9 mouse cellular contexts compared by ENCODE assay signal in the genomic region with DNA sequence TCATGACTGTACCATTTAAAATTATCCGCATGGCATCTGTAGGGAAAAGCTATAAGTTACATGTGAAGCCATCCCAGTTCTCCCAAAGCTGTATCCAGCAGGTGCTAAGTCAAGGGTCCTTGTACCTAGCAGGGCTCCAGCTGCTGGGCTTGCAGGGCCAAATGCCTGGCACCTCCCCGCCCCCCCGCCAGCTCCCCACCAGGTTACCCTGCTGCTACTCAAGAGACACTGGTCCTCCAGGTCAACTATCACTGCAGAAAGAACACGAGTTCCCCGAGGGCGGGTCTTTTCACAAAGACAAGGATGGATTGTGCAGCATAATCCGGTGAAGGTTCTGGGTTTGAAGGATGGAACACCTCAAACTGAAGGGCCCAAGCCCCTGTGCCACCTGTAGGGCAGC. TPM values are rescaled to one million over a fixed set of nuclear protein-coding genes. Genes with fewer than 3 reads are reported as not detected.
DNase-seq lines count a peak whose midpoint lies in the region; ATAC-seq and TF ChIP-seq lines count a peak whose summit lies in the region.
"Had no signal": no experiment of that assay in that cellular context is flagged by ENCODE, and none has a peak within 500 bp of the region (broad histone marks: within the 10 kb centered on the region; RNA-seq: fewer than 3 reads in every experiment).

No protein-coding gene starts in this region.

- no peak overlapping the region for H3K27ac ChIP-seq in heart, embryonic 15.5 days
- H3K27ac ChIP-seq in embryonic facial prominence, embryonic 11.5 days (replicated peaks; ENCODE audit: low read depth, low read length): no peak overlapping the region
- no peak overlapping the region; the same call in 1 of the 2 replicates for H3K27ac ChIP-seq in hindbrain, embryonic 16.5 days (ENCODE audit: low read depth, low read length)
- 0 out of 2 replicates have a peak overlapping the region, but pooled peaks have one; percentile 6 for H3K27ac ChIP-seq in midbrain, postnatal 0 days (ENCODE audit: low read depth, low read length)
- H3K27ac ChIP-seq: macrophage had no signal

- H3K9me3 ChIP-seq in heart, embryonic 15.5 days (replicated peaks): no peaks in the 10 kb centered on the region
- H3K9me3 ChIP-seq in embryonic facial prominence, embryonic 11.5 days (replicated peaks; ENCODE audit: control insufficient read depth, low read length): no peaks in the 10 kb centered on the region
- H3K9me3 ChIP-seq in hindbrain, embryonic 16.5 days (ENCODE audit: control insufficient read depth, low read length): 0 out of 2 replicates have a peak, but pooled peaks cover 2% of the 10 kb centered on the region
- H3K9me3 ChIP-seq in midbrain, postnatal 0 days (ENCODE audit: low read length): no peaks in the 10 kb centered on the region

- H3K9ac ChIP-seq in heart, embryonic 15.5 days: no peak overlapping the region
- no peak overlapping the region for H3K9ac ChIP-seq in embryonic facial prominence, embryonic 11.5 days (replicated peaks; ENCODE audit: low read length)
- peak overlapping the region; percentile 87 for H3K9ac ChIP-seq in hindbrain, embryonic 16.5 days (ENCODE audit: low read depth, low read length)
- peak overlapping the region; percentile 75; the same call in 1 of the 2 replicates for H3K9ac ChIP-seq in midbrain, postnatal 0 days (replicated peaks; ENCODE audit: low read length, poor library complexity, severe bottlenecking)

- H3K4me3 ChIP-seq in heart, embryonic 15.5 days: peak overlapping the region; percentile 65
- no peak overlapping the region; the same call in 1 of the 2 replicates for H3K4me3 ChIP-seq in embryonic facial prominence, embryonic 11.5 days (ENCODE audit: low read depth, low read length)
- H3K4me3 ChIP-seq in hindbrain, embryonic 16.5 days (ENCODE audit: low read length): peak overlapping the region; percentile 83
- peak overlapping the region; percentile 78 for H3K4me3 ChIP-seq in midbrain, postnatal 0 days (ENCODE audit: low read depth, low read length)

- H3K36me3 ChIP-seq in heart, embryonic 15.5 days: no peaks in the 10 kb centered on the region
- H3K36me3 ChIP-seq in embryonic facial prominence, embryonic 11.5 days (replicated peaks; ENCODE audit: control insufficient read depth, insufficient read depth, low read depth, low read length): no peaks in the 10 kb centered on the region
- no peaks in the 10 kb centered on the region for H3K36me3 ChIP-seq in hindbrain, embryonic 16.5 days (ENCODE audit: control insufficient read depth, insufficient read depth, low read length)
- no peaks in the 10 kb centered on the region for H3K36me3 ChIP-seq in midbrain, postnatal 0 days (ENCODE audit: insufficient read depth, low read length)

- H3K27me3 ChIP-seq in heart, embryonic 15.5 days: peaks cover 67% of the 10 kb centered on the region
- peaks cover 21% of the 10 kb centered on the region for H3K27me3 ChIP-seq in embryonic facial prominence, embryonic 11.5 days (ENCODE audit: control insufficient read depth, insufficient read depth, low read length)
- peaks cover 9% of the 10 kb centered on the region; the same call in 1 of the 2 replicates for H3K27me3 ChIP-seq in hindbrain, embryonic 16.5 days (replicated peaks; ENCODE audit: control insufficient read depth, insufficient read depth, low read length)
- H3K27me3 ChIP-seq in midbrain, postnatal 0 days (ENCODE audit: insufficient read depth, low read length): no peaks in the 10 kb centered on the region

- H3K4me2 ChIP-seq in heart, embryonic 15.5 days: peak overlapping the region; percentile 98
- peak overlapping the region; percentile 99; the same call in 1 of the 2 replicates for H3K4me2 ChIP-seq in embryonic facial prominence, embryonic 11.5 days (ENCODE audit: low read depth, low read length)
- peak overlapping the region; percentile 92 for H3K4me2 ChIP-seq in hindbrain, embryonic 16.5 days (ENCODE audit: low read length)
- peak overlapping the region; percentile 78 for H3K4me2 ChIP-seq in midbrain, postnatal 0 days (ENCODE audit: low read depth, low read length, poor library complexity, severe bottlenecking)

- peaks cover 14% of the 10 kb centered on the region for H3K4me1 ChIP-seq in heart, embryonic 15.5 days (replicated peaks)
- H3K4me1 ChIP-seq in embryonic facial prominence, embryonic 11.5 days (ENCODE audit: control insufficient read depth, insufficient read depth, low read length): no peaks in the 10 kb centered on the region; the same call in 1 of the 2 replicates
- H3K4me1 ChIP-seq in hindbrain, embryonic 16.5 days (ENCODE audit: control insufficient read depth, insufficient read depth, low read depth, low read length): peaks cover 16% of the 10 kb centered on the region
- H3K4me1 ChIP-seq in midbrain, postnatal 0 days (ENCODE audit: insufficient read depth, low read length): peaks cover 12% of the 10 kb centered on the region; the same call in 1 of the 2 replicates

- ATAC-seq in heart, embryonic 15.5 days (replicated peaks; ENCODE audit: insufficient number of reproducible peaks, insufficient read depth, low FRiP score, low read depth): no peak
- ATAC-seq in embryonic facial prominence, embryonic 11.5 days (replicated peaks; ENCODE audit: insufficient number of reproducible peaks, low FRiP score, low TSS enrichment, low read depth): no peak
- no peak for ATAC-seq in hindbrain, embryonic 16.5 days
- ATAC-seq in midbrain, postnatal 0 days (ENCODE audit: low FRiP score): no peak

- intact Hi-C loops in heart, postnatal 10 days (cut with DNase I): loop anchor here (5.0 kb wide), 1 partner anchor 40 kb away; no protein-coding TSS in a partner anchor

- no peak for TF ChIP-seq CTCF in midbrain, postnatal 0 days (IDR thresholded peaks at IDR 0.05)

- no peak for DNase-seq in heart, postnatal 10 days
- DNase-seq in embryonic facial prominence, embryonic 11.5 days (ENCODE audit: low spot score): no peak
- no peak for DNase-seq in midbrain, postnatal 0 days (ENCODE audit: low spot score)
- DNase-seq in urinary bladder, postnatal 10 days (ENCODE audit: low spot score): no peak
- no peak for DNase-seq in layer of hippocampus, adult 9-11 months
- DNase-seq in cerebellum, adult 18-20 months: no peak

- 38% methylated on average over 7 of the region's 7 CpGs for WGBS in heart, embryonic 15.5 days
- WGBS in embryonic facial prominence, embryonic 11.5 days: 29% methylated on average over 7 of the region's 7 CpGs
- WGBS in hindbrain, embryonic 16.5 days: 37% methylated on average over 7 of the region's 7 CpGs
- WGBS in midbrain, postnatal 0 days: 29% methylated on average over 7 of the region's 7 CpGs

RNA-seq across cellular contexts. Expression of a gene that starts 25.5 kb away (rescaled TPM):
- polyA plus RNA-seq in heart, embryonic 15.5 days (2015; fragmentation: Nextera tagmentation; extraction: Ambion mirVana): 3.0 and 3.5 TPM in 2 replicates
- total RNA-seq in heart, postnatal 10 days (2021): 10 to 100 TPM in 1 of 2 experiments, 1 to 10 TPM in 1; 9.3 to 10.0 TPM
- 5.8 and 5.9 TPM in 2 replicates for polyA plus RNA-seq in embryonic facial prominence, embryonic 11.5 days (2014; fragmentation: Nextera tagmentation; extraction: Ambion mirVana)
- polyA plus RNA-seq in hindbrain, embryonic 16.5 days (2015; fragmentation: Nextera tagmentation; extraction: Ambion mirVana): 3.8 and 6.8 TPM in 2 replicates
- total RNA-seq in midbrain, postnatal 0 days (2014; rRNA removed): 2.5 and 2.7 TPM in 2 replicates
- 5.6 and 6.6 TPM in 2 replicates for polyA plus RNA-seq in midbrain, postnatal 0 days (2015; fragmentation: Nextera tagmentation; extraction: Ambion mirVana)

RNA-seq across cellular contexts. Expression of a gene that starts 25.8 kb away (rescaled TPM):
- polyA plus RNA-seq in heart, embryonic 15.5 days (2015; fragmentation: Nextera tagmentation; extraction: Ambion mirVana): 0.08 and 0.10 TPM in 2 replicates
- 1 to 10 TPM; 2.8 to 4.6 TPM for total RNA-seq in heart, postnatal 10 days (2021)
- 0.31 and 0.36 TPM in 2 replicates for polyA plus RNA-seq in embryonic facial prominence, embryonic 11.5 days (2014; fragmentation: Nextera tagmentation; extraction: Ambion mirVana)
- polyA plus RNA-seq in hindbrain, embryonic 16.5 days (2015; fragmentation: Nextera tagmentation; extraction: Ambion mirVana): 2.9 and 3.0 TPM in 2 replicates
- total RNA-seq in midbrain, postnatal 0 days (2014; rRNA removed): 33.2 and 35.6 TPM in 2 replicates
- 2.4 TPM in 2 replicates for polyA plus RNA-seq in midbrain, postnatal 0 days (2015; fragmentation: Nextera tagmentation; extraction: Ambion mirVana)

Comparison
In these comparisons a context has a peak if more than half of its experiments do, and no peak if none do; other contexts are left out.
1. H3K9ac ChIP-seq: peak in hindbrain, embryonic 16.5 days (single experiment) and midbrain, postnatal 0 days (single experiment); none in heart, embryonic 15.5 days (single experiment) and embryonic facial prominence, embryonic 11.5 days (single experiment).
2. Peak in every context shown above with its lines, with median percentiles within 50 percentile points of each other: H3K4me2 ChIP-seq.